Mouse (Mus musculus) gastrocnemius, adult 18-20 months (tissue): ENCODE measurements around the gene Arel1. TPM values are rescaled to one million over a fixed set of nuclear protein-coding genes. Genes with fewer than 3 reads are reported as not detected.

Experiments
- DNase-seq: peaks from one replicate; pipeline ENCODE4 v3.0.0; 2021; ENCODE audit warnings: low spot score
- total RNA-seq, 2 experiments: library from RNA; stranded (reverse); gene quantifications; 2 replicates each; pipeline ENCODE4 v1.2.3; 2021

Gene Arel1
- total RNA-seq, 2 experiments from 2014 or later = 25.5 to 29.4 TPM

- no peak for DNase-seq
Measured at GRCm38 (mm10) chr12:84950763-84951162, 19.9 kb downstream of the Arel1 start.

- no peak for DNase-seq
Measured at GRCm38 (mm10) chr12:84948584-84949285, 22.0 kb downstream of the Arel1 start.

- no peak for DNase-seq
Measured at GRCm38 (mm10) chr12:84947894-84948583, 22.7 kb downstream of the Arel1 start.

- DNase-seq = no peak
Measured at GRCm38 (mm10) chr12:84944813-84945553, 25.7 kb downstream of the Arel1 start.

- DNase-seq = no peak
Measured at GRCm38 (mm10) chr12:84944150-84944812, 26.4 kb downstream of the Arel1 start.

GRCm38 (mm10) chr12:84943006-84943952 is 27.4 kb downstream of the Arel1 start:
- DNase-seq = no peak

GRCm38 (mm10) chr12:84941717-84942116 is 29.0 kb downstream of the Arel1 start:
- no peak for DNase-seq

GRCm38 (mm10) chr12:84940343-84940742 is 30.4 kb downstream of the Arel1 start:
- no peak for DNase-seq

GRCm38 (mm10) chr12:84939117-84939516 is 31.6 kb downstream of the Arel1 start:
- DNase-seq = no peak

GRCm38 (mm10) chr12:84935343-84935742 is 35.4 kb downstream of the Arel1 start:
- no peak for DNase-seq

GRCm38 (mm10) chr12:84932210-84932609 is 38.5 kb downstream of the Arel1 start:
- no peak for DNase-seq

- no peak for DNase-seq
Measured at GRCm38 (mm10) chr12:84926542-84926941, 44.2 kb downstream of the Arel1 start.

GRCm38 (mm10) chr12:84924324-84924723 is 46.4 kb downstream of the Arel1 start:
- DNase-seq = no peak

GRCm38 (mm10) chr12:84921881-84922419 is 48.8 kb downstream of the Arel1 start:
- no peak for DNase-seq

GRCm38 (mm10) chr12:84918809-84919208 is 51.9 kb downstream of the Arel1 start:
- DNase-seq = no peak

GRCm38 (mm10) chr12:84917799-84918198 is 52.9 kb downstream of the Arel1 start:
- DNase-seq = no peak

- DNase-seq = no peak
Measured at GRCm38 (mm10) chr12:84914959-84915358, 55.7 kb downstream of the Arel1 start.

- no peak for DNase-seq
Measured at GRCm38 (mm10) chr12:84912652-84913104, 58.0 kb downstream of the Arel1 start.

- no peak for DNase-seq
Measured at GRCm38 (mm10) chr12:84911640-84912039, 59.1 kb downstream of the Arel1 start.

- DNase-seq = no peak
Measured at GRCm38 (mm10) chr12:84910066-84910465, 60.6 kb downstream of the Arel1 start.
